In genomic region chr5:142367085-142368081, GRCm38 (mm10) we compare ENCODE assay signal across 8 mouse cellular contexts. TPM values are rescaled to one million over a fixed set of nuclear protein-coding genes. Genes with fewer than 3 reads are reported as not detected.
A peak's percentile ranks its signal among the peaks of the same experiment; 100 is the strongest.
DNase-seq lines count a peak whose midpoint lies in the region; ATAC-seq lines count a peak whose summit lies in the region.

No protein-coding gene starts in this region.

- WGBS in heart, embryonic 14.5 days: under 1% methylated on average over 82 of the region's 83 CpGs
- WGBS in liver, embryonic 13.5 days (ENCODE audit: insufficient replicate concordance): under 1% methylated on average over 83 of the region's 83 CpGs
- WGBS in stomach, embryonic 16.5 days: under 1% methylated on average over 83 of the region's 83 CpGs

- H3K9me3 ChIP-seq in heart, embryonic 14.5 days (ENCODE audit: control insufficient read depth, low read length): no peaks in the 10 kb centered on the region
- no peaks in the 10 kb centered on the region for H3K9me3 ChIP-seq in liver, embryonic 13.5 days (replicated peaks)
- H3K9me3 ChIP-seq in stomach, embryonic 16.5 days (replicated peaks; ENCODE audit: control insufficient read depth, low read length): no peaks in the 10 kb centered on the region

- ATAC-seq in CD4-positive, CD25-positive, alpha-beta regulatory T cell, adult 4 months: peak; percentile 83
- ATAC-seq in heart, embryonic 14.5 days (ENCODE audit: insufficient number of reproducible peaks, insufficient read depth, low FRiP score, low read depth): peak; percentile 89
- ATAC-seq in liver, embryonic 13.5 days (ENCODE audit: low read depth): peak; percentile 92
- ATAC-seq in stomach, embryonic 16.5 days (ENCODE audit: insufficient read depth, low FRiP score): peak; percentile 93

- no peaks in the 10 kb centered on the region for H3K27me3 ChIP-seq in heart, embryonic 14.5 days (ENCODE audit: control insufficient read depth, insufficient read depth, low read length)
- H3K27me3 ChIP-seq in liver, embryonic 13.5 days: no peaks in the 10 kb centered on the region
- H3K27me3 ChIP-seq in stomach, embryonic 16.5 days (ENCODE audit: control insufficient read depth, insufficient read depth, low read length): no peaks in the 10 kb centered on the region

- H3K36me3 ChIP-seq in heart, embryonic 14.5 days (ENCODE audit: control insufficient read depth, insufficient read depth, low read length): no peaks in the 10 kb centered on the region
- 0 out of 2 replicates have a peak, but pooled peaks cover 2% of the 10 kb centered on the region for H3K36me3 ChIP-seq in liver, embryonic 13.5 days
- H3K36me3 ChIP-seq in stomach, embryonic 16.5 days (ENCODE audit: control insufficient read depth, insufficient read depth, low read length): no peaks in the 10 kb centered on the region

- peak overlapping the region; percentile 65 for H3K4me2 ChIP-seq in heart, embryonic 14.5 days (ENCODE audit: low read length)
- peak overlapping the region; percentile 83 for H3K4me2 ChIP-seq in liver, embryonic 13.5 days
- H3K4me2 ChIP-seq in stomach, embryonic 16.5 days (ENCODE audit: low read depth, low read length): peak overlapping the region; percentile 74

- peaks cover 12 to 19% of the 10 kb centered on the region in 2 experiments for H3K4me1 ChIP-seq in heart, embryonic 14.5 days (ENCODE audit: control insufficient read depth in 2 of 2, insufficient read depth in 2 of 2, low read length in 2 of 2)
- peaks cover 38% of the 10 kb centered on the region for H3K4me1 ChIP-seq in liver, embryonic 13.5 days (replicated peaks)
- peaks cover 19% of the 10 kb centered on the region for H3K4me1 ChIP-seq in stomach, embryonic 16.5 days (ENCODE audit: control insufficient read depth, insufficient read depth, low read length)

- H3K9ac ChIP-seq in heart, embryonic 14.5 days (ENCODE audit: low read length): peak overlapping the region; percentile 78
- H3K9ac ChIP-seq in liver, embryonic 13.5 days: peak overlapping the region; percentile 80
- H3K9ac ChIP-seq in stomach, embryonic 16.5 days (ENCODE audit: low read length): peak overlapping the region; percentile 74

- DNase-seq in c-Kit-negative CD71-positive TER-119-positive erythroid progenitor cells, embryonic 14.5 days (ENCODE audit: low read depth, low spot score): peak; percentile 94
- DNase-seq in fibroblast of lung, adult 2 months (ENCODE audit: low read depth): peak; percentile 85
- DNase-seq in kidney, postnatal 14 days: peak; percentile 99
- peak; percentile 96 for DNase-seq in liver, embryonic 13.5 days
- DNase-seq in neural tube, embryonic 10.5 days (ENCODE audit: extremely low spot score, low spot score): peak; percentile 100

- peak overlapping the region; percentile 15 to 69 for H3K27ac ChIP-seq in heart, embryonic 14.5 days (replicated peaks in 1 of 2; ENCODE audit: control insufficient read depth in 1 of 2, insufficient read depth in 1 of 2, low read depth in 2 of 2, low read length in 2 of 2)
- peak overlapping the region; percentile 58 for H3K27ac ChIP-seq in liver, embryonic 13.5 days
- H3K27ac ChIP-seq in stomach, embryonic 16.5 days (ENCODE audit: low read length): peak overlapping the region; percentile 47

- H3K4me3 ChIP-seq in heart, embryonic 14.5 days (ENCODE audit: control insufficient read depth in 1 of 2, insufficient read depth in 1 of 2, low read depth in 1 of 2, low read length in 2 of 2): peak overlapping the region; percentile 58 to 66
- peak overlapping the region; percentile 73 for H3K4me3 ChIP-seq in liver, embryonic 13.5 days (replicated peaks)
- H3K4me3 ChIP-seq in stomach, embryonic 16.5 days (replicated peaks; ENCODE audit: low read length): peak overlapping the region; percentile 54

RNA-seq across cellular contexts. Expression of gene Foxk1, which starts 33.9 kb away (rescaled TPM):
- 10 to 100 TPM in 1 of 2 experiments, 1 to 10 TPM in 1; 8.2 to 13.2 TPM for polyA plus RNA-seq in CD4-positive, CD25-positive, alpha-beta regulatory T cell, adult 4 months (2017; shearing (Covaris generic))
- 3.9 and 5.3 TPM in 2 replicates for polyA plus RNA-seq in heart, embryonic 14.5 days (2014; fragmentation: Nextera tagmentation; extraction: Ambion mirVana)
- polyA plus RNA-seq in liver, embryonic 13.5 days (2015; fragmentation: Nextera tagmentation; extraction: Ambion mirVana): 1.7 and 1.8 TPM in 2 replicates
- 3.5 and 3.7 TPM in 2 replicates for polyA plus RNA-seq in stomach, embryonic 16.5 days (2015; fragmentation: Nextera tagmentation; extraction: Ambion mirVana)

Comparison
In these comparisons a context has a peak if more than half of its experiments do, and no peak if none do; other contexts are left out.
1. Peak in every context shown above with its lines: DNase-seq, ATAC-seq, H3K4me3 ChIP-seq and H3K27ac ChIP-seq.